Mouse (Mus musculus) MEL (cell line): Measurements from ENCODE around the gene Abca8b. TPM values are rescaled to one million over a fixed set of nuclear protein-coding genes. Genes with fewer than 3 reads are reported as not detected.
A peak's percentile ranks its signal among the peaks of the same experiment; 100 is the strongest.

Experiments used
- DNase-seq: peaks from one replicate; pipeline ENCODE4 v3.0.0; 2011; ENCODE audit warnings: low read depth, low spot score
- H3K27ac ChIP-seq: 2 replicates; pipeline ENCODE4 v1.5.1; 2012; ENCODE audit warnings: low read depth, mild to moderate bottlenecking, control low read depth, low read length, moderate library complexity; ENCODE audit not compliant: control insufficient read depth
- H3K27me3 ChIP-seq, 2 experiments: fragments of 150-350 bp in 1 of 2; sonication (generic) in 1 of 2; 2 replicates each; pipeline ENCODE4 v1.6.1; 2012; ENCODE audit warnings: low read length in 2 of 2, mild to moderate bottlenecking in 2 of 2, improper control_type of control experiment in 1 of 2, moderate library complexity in 1 of 2; ENCODE audit not compliant: insufficient read depth in 2 of 2, control insufficient read depth in 1 of 2
- H3K36me3 ChIP-seq, 2 experiments: 2 replicates each; pipeline ENCODE4 v1.6.1; 2012 to 2014; ENCODE audit warnings: low read length in 2 of 2, improper control_type of control experiment in 1 of 2, inconsistent platforms in 1 of 2, mild to moderate bottlenecking in 1 of 2; ENCODE audit not compliant: insufficient read depth in 2 of 2, control insufficient read depth in 1 of 2
- H3K4me1 ChIP-seq, 2 experiments: fragments of 150-350 bp in 1 of 2; sonication (generic) in 1 of 2; 2 replicates each; pipeline ENCODE4 v1.6.1; 2012; ENCODE audit warnings: low read length in 2 of 2, improper control_type of control experiment in 1 of 2, mild to moderate bottlenecking in 1 of 2; ENCODE audit not compliant: insufficient read depth in 2 of 2, control insufficient read depth in 1 of 2
- H3K4me3 ChIP-seq, 2 experiments: fragments of 150-350 bp in 1 of 2; sonication (generic) in 1 of 2; 2 replicates each; pipeline ENCODE4 v1.5.1; 2012; ENCODE audit warnings: low read depth in 2 of 2, low read length in 2 of 2, mild to moderate bottlenecking in 2 of 2, moderate library complexity in 2 of 2, control low read depth in 1 of 2, improper control_type of control experiment in 1 of 2; ENCODE audit not compliant: control insufficient read depth in 1 of 2, insufficient read depth in 1 of 2
- H3K79me2 ChIP-seq: 2 replicates; pipeline ENCODE4 v1.6.1; 2012; ENCODE audit warnings: mild to moderate bottlenecking, low read length, moderate library complexity; ENCODE audit not compliant: control insufficient read depth, poor library complexity, insufficient read depth
- H3K9ac ChIP-seq: 2 replicates; pipeline ENCODE4 v1.6.1; 2012; ENCODE audit warnings: low read depth, mild to moderate bottlenecking, control low read depth, low read length, moderate library complexity; ENCODE audit not compliant: control insufficient read depth, poor library complexity, severe bottlenecking
- H3K9me3 ChIP-seq: fragments of 150-350 bp; sonication (generic); replicated peaks from 2 replicates; pipeline ENCODE4 v1.6.1; 2012; ENCODE audit warnings: mild to moderate bottlenecking, low read length, improper control_type of control experiment, moderate library complexity; ENCODE audit not compliant: insufficient read depth
- BHLHE40 ChIP-seq: IDR thresholded peaks from 2 replicates; pipeline ENCODE4 v1.6.1; 2012; ENCODE audit warnings: low read depth, mild to moderate bottlenecking, inconsistent platforms, low read length, improper control_type of control experiment, borderline replicate concordance
- CHD2 ChIP-seq: IDR thresholded peaks from 2 replicates; pipeline ENCODE4 v1.6.1; 2011; ENCODE audit warnings: low read length, improper control_type of control experiment
- CTCF ChIP-seq, 3 experiments: IDR thresholded peaks in 2 of 3; conservative IDR thresholded peaks in 1 of 3; 2 replicates each; pipeline ENCODE4 v1.5.1; 2011 to 2012; ENCODE audit warnings: low read length in 3 of 3, low read depth in 2 of 3, mild to moderate bottlenecking in 2 of 3, improper control_type of control experiment in 1 of 3, inconsistent platforms in 1 of 3, mixed read lengths in 1 of 3, moderate library complexity in 1 of 3; ENCODE audit not compliant: control insufficient read depth in 1 of 3, insufficient read depth in 1 of 3, poor library complexity in 1 of 3, severe bottlenecking in 1 of 3
- ELF1 ChIP-seq: IDR thresholded peaks from 2 replicates; pipeline ENCODE4 v1.6.1; 2014; ENCODE audit warnings: low read depth, mild to moderate bottlenecking, inconsistent platforms, low read length, improper control_type of control experiment, moderate library complexity
- GATA1 ChIP-seq: IDR thresholded peaks from 2 replicates; pipeline ENCODE4 v1.6.1; 2011; ENCODE audit warnings: low read depth, low read length, improper control_type of control experiment
- HCFC1 ChIP-seq: IDR thresholded peaks from 2 replicates; pipeline ENCODE4 v1.6.1; 2012; ENCODE audit warnings: low read depth, mild to moderate bottlenecking, inconsistent platforms, low read length, improper control_type of control experiment, moderate library complexity
- JUND ChIP-seq: IDR thresholded peaks from 2 replicates; pipeline ENCODE4 v1.6.1; 2011; ENCODE audit warnings: low read depth, mild to moderate bottlenecking, improper control_type of control experiment, low read length
- KAT2A ChIP-seq: conservative IDR thresholded peaks from 2 replicates; pipeline ENCODE4 v1.6.1; 2012; ENCODE audit warnings: low read depth, low read length, improper control_type of control experiment, inconsistent platforms
- MAFK ChIP-seq: IDR thresholded peaks from 2 replicates; pipeline ENCODE4 v1.6.1; 2011; ENCODE audit warnings: low read depth, mild to moderate bottlenecking, low read length, improper control_type of control experiment, borderline replicate concordance
- MAX ChIP-seq: IDR thresholded peaks from 2 replicates; pipeline ENCODE4 v1.6.1; 2011; ENCODE audit warnings: low read length, improper control_type of control experiment
- POLR2AphosphoS2 ChIP-seq: IDR thresholded peaks from 2 replicates; pipeline ENCODE4 v1.6.1; 2011; ENCODE audit warnings: low read length, improper control_type of control experiment
- RAD21 ChIP-seq: IDR thresholded peaks from 2 replicates; pipeline ENCODE4 v1.6.1; 2011; ENCODE audit warnings: mild to moderate bottlenecking, low read depth, low read length, improper control_type of control experiment
- SMC3 ChIP-seq: IDR thresholded peaks from 2 replicates; pipeline ENCODE4 v1.6.1; 2011; ENCODE audit warnings: low read depth, low read length, improper control_type of control experiment
- ZKSCAN1 ChIP-seq: IDR thresholded peaks from 2 replicates; pipeline ENCODE4 v1.6.1; 2012; ENCODE audit warnings: low read depth, mild to moderate bottlenecking, inconsistent platforms, low read length, improper control_type of control experiment, moderate library complexity
- ZMIZ1 ChIP-seq: IDR thresholded peaks from 2 replicates; pipeline ENCODE4 v1.6.1; 2012; ENCODE audit warnings: low read depth, mild to moderate bottlenecking, inconsistent platforms, low read length, improper control_type of control experiment, moderate library complexity
- polyA plus RNA-seq, 2 experiments: library from polyadenylated mRNA; stranded (reverse) in 1 of 2; unstranded in 1 of 2; fragments of >175 nt in 1 of 2; fragments of >200 nt in 1 of 2; gene quantifications; 2 replicates each; pipeline versions ENCODE4 v1.2.1 to v1.2.4; 2012; ENCODE audit warnings: low replicate concordance in 2 of 2, low read depth in 1 of 2; ENCODE audit not compliant: insufficient read length in 2 of 2, insufficient read depth in 1 of 2, missing spikeins in 1 of 2
- total RNA-seq: library from RNA; depleted of rRNA; stranded (reverse); fragments of 300-350 nt; gene quantifications from 2 replicates; pipeline ENCODE4 v1.2.3, GENCODE M21; 2012

The Abca8b gene
- total and polyA plus RNA-seq, 3 experiments = not detected

GRCm38 (mm10) chr11:109893894-109894804 lies 101.5 kb downstream of the Abca8b start:
- H3K4me1 ChIP-seq = peaks cover 0 to 11% of the 10 kb centered on the region in 2 experiments; a peak in 3 of 4 replicates
- no peak overlapping the region for H3K9ac ChIP-seq
- H3K9me3 ChIP-seq = no peaks in the 10 kb centered on the region
- no peaks in the 10 kb centered on the region for H3K79me2 ChIP-seq
- no peak overlapping the region for H3K27ac ChIP-seq
- H3K4me3 ChIP-seq = no peak overlapping the region
- H3K36me3 ChIP-seq = peaks cover 0 to 16% of the 10 kb centered on the region in 2 experiments; a peak in 2 of 4 replicates
- DNase-seq = no peak
- TF ChIP-seq JUND (no peak), HCFC1 (no peak), RAD21 (no peak), MAX (no peak), POLR2AphosphoS2 (no peak), KAT2A (no peak)
- H3K27me3 ChIP-seq = no peaks in the 10 kb centered on the region

- H3K27me3 ChIP-seq = no peaks in the 10 kb centered on the region
- no peak overlapping the region for H3K9ac ChIP-seq
- H3K79me2 ChIP-seq = no peaks in the 10 kb centered on the region
- DNase-seq = no peak
- TF ChIP-seq MAFK = no peak
- peak in 1 of 3 experiments; percentile 28; a peak in 2 of 6 replicates for TF ChIP-seq CTCF (IDR thresholded peaks at IDR 0.05 in 2 of 3, conservative IDR thresholded peaks at IDR 0.05 in 1 of 3; ENCODE audit: control insufficient read depth in 1 of 3, insufficient read depth in 1 of 3, low read depth in 2 of 3, low read length in 3 of 3, poor library complexity in 1 of 3, severe bottlenecking in 1 of 3)
- TF ChIP-seq ELF1 = no peak
- peak; percentile 15; the same call in 1 of the 2 replicates for TF ChIP-seq RAD21
- H3K27ac ChIP-seq = no peak overlapping the region
- no peak overlapping the region for H3K4me3 ChIP-seq
- H3K9me3 ChIP-seq = no peaks in the 10 kb centered on the region
- H3K36me3 ChIP-seq = peaks cover 0 to 20% of the 10 kb centered on the region in 2 experiments; a peak in 2 of 4 replicates
- H3K4me1 ChIP-seq = peaks cover 0 to 12% of the 10 kb centered on the region in 2 experiments; a peak in 3 of 4 replicates
These were observed 103.7 kb downstream of the Abca8b start for GRCm38 (mm10) chr11:109891989-109892386.

- Histone ChIP-seq H3K27me3 (no peaks in the 10 kb centered on the region), H3K4me3 (no peak overlapping the region), H3K27ac (no peak overlapping the region), H3K36me3 (peaks cover 0 to 20% of the 10 kb centered on the region in 2 experiments; a peak in 2 of 4 replicates), H3K4me1 (peaks cover 0 to 12% of the 10 kb centered on the region in 2 experiments; a peak in 3 of 4 replicates), H3K9me3 (no peaks in the 10 kb centered on the region), H3K9ac (no peak overlapping the region), H3K79me2 (no peaks in the 10 kb centered on the region)
- no peak for DNase-seq
- TF ChIP-seq ZMIZ1 = no peak
- no peak for TF ChIP-seq ZKSCAN1
- no peak for TF ChIP-seq GATA1
- no peak for TF ChIP-seq CHD2
- no peak for TF ChIP-seq KAT2A
- TF ChIP-seq HCFC1 = no peak
- no peak for TF ChIP-seq SMC3
- TF ChIP-seq BHLHE40 = no peak
These were observed 104.2 kb downstream of the Abca8b start for GRCm38 (mm10) chr11:109891371-109891988.
